Mouse (Mus musculus) mouse trophoblast stem cell (cell line): ENCODE results near the gene Gm21094.
"Not testable (repeated sequence)": the region's sequence is repeated elsewhere in the genome, so short reads cannot be mapped to it uniquely, and the experiment has no call there.

Experiments used
- in situ Hi-C, 2 experiments: fragments of 300-500 bp; cut with MseI, MboI; formaldehyde crosslinking; loops; 2 replicates in 1 of 2; 3 replicates in 1 of 2; pipeline ENCODE4 v1.15.1; 2025

Gene Gm21094

GRCm38 (mm10) chrY:32620343-32620742, at the start of gene Gm21094:
Gene Gm21094 (minus strand): TSS chrY:32620443.
- in situ Hi-C loops: not testable (repeated sequence)
